Mouse (Mus musculus) MEL (cell line): Measurements from ENCODE around the gene Poldip2. TPM values are rescaled to one million over a fixed set of nuclear protein-coding genes. Genes with fewer than 3 reads are reported as not detected.
A peak's percentile ranks its signal among the peaks of the same experiment; 100 is the strongest.

ENCODE experiments used
- DNase-seq: peaks from one replicate; pipeline ENCODE4 v3.0.0; 2011; ENCODE audit warnings: low read depth, low spot score
- H3K27ac ChIP-seq: 2 replicates; pipeline ENCODE4 v1.5.1; 2012; ENCODE audit warnings: low read depth, mild to moderate bottlenecking, control low read depth, low read length, moderate library complexity; ENCODE audit not compliant: control insufficient read depth
- H3K27me3 ChIP-seq, 2 experiments: fragments of 150-350 bp in 1 of 2; sonication (generic) in 1 of 2; 2 replicates each; pipeline ENCODE4 v1.6.1; 2012; ENCODE audit warnings: low read length in 2 of 2, mild to moderate bottlenecking in 2 of 2, improper control_type of control experiment in 1 of 2, moderate library complexity in 1 of 2; ENCODE audit not compliant: insufficient read depth in 2 of 2, control insufficient read depth in 1 of 2
- H3K36me3 ChIP-seq, 2 experiments: 2 replicates each; pipeline ENCODE4 v1.6.1; 2012 to 2014; ENCODE audit warnings: low read length in 2 of 2, improper control_type of control experiment in 1 of 2, inconsistent platforms in 1 of 2, mild to moderate bottlenecking in 1 of 2; ENCODE audit not compliant: insufficient read depth in 2 of 2, control insufficient read depth in 1 of 2
- H3K4me1 ChIP-seq, 2 experiments: fragments of 150-350 bp in 1 of 2; sonication (generic) in 1 of 2; 2 replicates each; pipeline ENCODE4 v1.6.1; 2012; ENCODE audit warnings: low read length in 2 of 2, improper control_type of control experiment in 1 of 2, mild to moderate bottlenecking in 1 of 2; ENCODE audit not compliant: insufficient read depth in 2 of 2, control insufficient read depth in 1 of 2
- H3K4me3 ChIP-seq, 2 experiments: fragments of 150-350 bp in 1 of 2; sonication (generic) in 1 of 2; 2 replicates each; pipeline ENCODE4 v1.5.1; 2012; ENCODE audit warnings: low read depth in 2 of 2, low read length in 2 of 2, mild to moderate bottlenecking in 2 of 2, moderate library complexity in 2 of 2, control low read depth in 1 of 2, improper control_type of control experiment in 1 of 2; ENCODE audit not compliant: control insufficient read depth in 1 of 2, insufficient read depth in 1 of 2
- H3K79me2 ChIP-seq: 2 replicates; pipeline ENCODE4 v1.6.1; 2012; ENCODE audit warnings: mild to moderate bottlenecking, low read length, moderate library complexity; ENCODE audit not compliant: control insufficient read depth, poor library complexity, insufficient read depth
- H3K9ac ChIP-seq: 2 replicates; pipeline ENCODE4 v1.6.1; 2012; ENCODE audit warnings: low read depth, mild to moderate bottlenecking, control low read depth, low read length, moderate library complexity; ENCODE audit not compliant: control insufficient read depth, poor library complexity, severe bottlenecking
- H3K9me3 ChIP-seq: fragments of 150-350 bp; sonication (generic); replicated peaks from 2 replicates; pipeline ENCODE4 v1.6.1; 2012; ENCODE audit warnings: mild to moderate bottlenecking, low read length, improper control_type of control experiment, moderate library complexity; ENCODE audit not compliant: insufficient read depth
- BHLHE40 ChIP-seq: IDR thresholded peaks from 2 replicates; pipeline ENCODE4 v1.6.1; 2012; ENCODE audit warnings: low read depth, mild to moderate bottlenecking, inconsistent platforms, low read length, improper control_type of control experiment, borderline replicate concordance
- CHD2 ChIP-seq: IDR thresholded peaks from 2 replicates; pipeline ENCODE4 v1.6.1; 2011; ENCODE audit warnings: low read length, improper control_type of control experiment
- CTCF ChIP-seq, 3 experiments: IDR thresholded peaks in 2 of 3; conservative IDR thresholded peaks in 1 of 3; 2 replicates each; pipeline ENCODE4 v1.5.1; 2011 to 2012; ENCODE audit warnings: low read length in 3 of 3, low read depth in 2 of 3, mild to moderate bottlenecking in 2 of 3, improper control_type of control experiment in 1 of 3, inconsistent platforms in 1 of 3, mixed read lengths in 1 of 3, moderate library complexity in 1 of 3; ENCODE audit not compliant: control insufficient read depth in 1 of 3, insufficient read depth in 1 of 3, poor library complexity in 1 of 3, severe bottlenecking in 1 of 3
- E2F4 ChIP-seq: IDR thresholded peaks from 2 replicates; pipeline ENCODE4 v1.6.1; 2011; ENCODE audit warnings: low read depth, low read length, improper control_type of control experiment, borderline replicate concordance
- ELF1 ChIP-seq: IDR thresholded peaks from 2 replicates; pipeline ENCODE4 v1.6.1; 2014; ENCODE audit warnings: low read depth, mild to moderate bottlenecking, inconsistent platforms, low read length, improper control_type of control experiment, moderate library complexity
- ETS1 ChIP-seq: IDR thresholded peaks from 2 replicates; pipeline ENCODE4 v1.6.1; 2012; ENCODE audit warnings: low read depth, mild to moderate bottlenecking, inconsistent platforms, low read length, improper control_type of control experiment, moderate library complexity
- GABPA ChIP-seq: IDR thresholded peaks from 2 replicates; pipeline ENCODE4 v1.6.1; 2012; ENCODE audit warnings: low read depth, mild to moderate bottlenecking, inconsistent platforms, low read length, improper control_type of control experiment, moderate library complexity
- MAFK ChIP-seq: IDR thresholded peaks from 2 replicates; pipeline ENCODE4 v1.6.1; 2011; ENCODE audit warnings: low read depth, mild to moderate bottlenecking, low read length, improper control_type of control experiment, borderline replicate concordance
- MAX ChIP-seq: IDR thresholded peaks from 2 replicates; pipeline ENCODE4 v1.6.1; 2011; ENCODE audit warnings: low read length, improper control_type of control experiment
- MAZ ChIP-seq: IDR thresholded peaks from 2 replicates; pipeline ENCODE4 v1.6.1; 2012; ENCODE audit warnings: low read depth, mild to moderate bottlenecking, inconsistent platforms, low read length, improper control_type of control experiment
- MXI1 ChIP-seq: IDR thresholded peaks from 2 replicates; pipeline ENCODE4 v1.6.1; 2011; ENCODE audit warnings: mild to moderate bottlenecking, low read depth, low read length, improper control_type of control experiment
- MYB ChIP-seq: IDR thresholded peaks from 2 replicates; pipeline ENCODE4 v1.6.1; 2011; ENCODE audit warnings: mild to moderate bottlenecking, low read depth, low read length, improper control_type of control experiment
- MYC ChIP-seq: IDR thresholded peaks from 2 replicates; pipeline ENCODE4 v1.6.1; 2011; ENCODE audit warnings: low read depth, mild to moderate bottlenecking, low read length, improper control_type of control experiment, moderate library complexity
- POLR2A ChIP-seq, 2 experiments: IDR thresholded peaks; 2 replicates each; pipeline ENCODE4 v1.6.1; 2011 to 2012; ENCODE audit warnings: low read length in 2 of 2, mild to moderate bottlenecking in 2 of 2, control low read depth in 1 of 2, improper control_type of control experiment in 1 of 2, low read depth in 1 of 2, moderate library complexity in 1 of 2; ENCODE audit not compliant: control insufficient read depth in 1 of 2, insufficient read depth in 1 of 2, poor library complexity in 1 of 2
- POLR2AphosphoS2 ChIP-seq: IDR thresholded peaks from 2 replicates; pipeline ENCODE4 v1.6.1; 2011; ENCODE audit warnings: low read length, improper control_type of control experiment
- POLR2AphosphoS5 ChIP-seq: IDR thresholded peaks from 2 replicates; pipeline ENCODE4 v1.6.1; 2012; ENCODE audit warnings: low read depth, borderline replicate concordance, mild to moderate bottlenecking, inconsistent platforms, low read length, moderate library complexity, mixed read lengths
- RAD21 ChIP-seq: IDR thresholded peaks from 2 replicates; pipeline ENCODE4 v1.6.1; 2011; ENCODE audit warnings: mild to moderate bottlenecking, low read depth, low read length, improper control_type of control experiment
- RCOR1 ChIP-seq: IDR thresholded peaks from 2 replicates; pipeline ENCODE4 v1.6.1; 2012; ENCODE audit warnings: low read depth, mild to moderate bottlenecking, inconsistent platforms, low read length, improper control_type of control experiment
- SIN3A ChIP-seq: IDR thresholded peaks from 2 replicates; pipeline ENCODE4 v1.6.1; 2012; ENCODE audit warnings: low read length, improper control_type of control experiment, inconsistent platforms
- SMC3 ChIP-seq: IDR thresholded peaks from 2 replicates; pipeline ENCODE4 v1.6.1; 2011; ENCODE audit warnings: low read depth, low read length, improper control_type of control experiment
- TAL1 ChIP-seq: IDR thresholded peaks from 2 replicates; pipeline ENCODE4 v1.6.1; 2012; ENCODE audit warnings: mild to moderate bottlenecking, inconsistent platforms, low read length, moderate library complexity, mixed read lengths
- TCF12 ChIP-seq: IDR thresholded peaks from 2 replicates; pipeline ENCODE4 v1.6.1; 2014; ENCODE audit warnings: low read depth, mild to moderate bottlenecking, inconsistent platforms, low read length, improper control_type of control experiment, moderate library complexity
- USF1 ChIP-seq: IDR thresholded peaks from 2 replicates; pipeline ENCODE4 v1.6.1; 2014; ENCODE audit warnings: low read depth, mild to moderate bottlenecking, inconsistent platforms, low read length, improper control_type of control experiment, moderate library complexity
- ZC3H11A ChIP-seq: IDR thresholded peaks from 2 replicates; pipeline ENCODE4 v1.6.1; 2012; ENCODE audit warnings: low read depth, mild to moderate bottlenecking, inconsistent platforms, low read length, improper control_type of control experiment
- ZNF384 ChIP-seq: IDR thresholded peaks from 2 replicates; pipeline ENCODE4 v1.6.1; 2012; ENCODE audit warnings: low read depth, mild to moderate bottlenecking, inconsistent platforms, low read length, improper control_type of control experiment
- polyA plus RNA-seq, 2 experiments: library from polyadenylated mRNA; stranded (reverse) in 1 of 2; unstranded in 1 of 2; fragments of >175 nt in 1 of 2; fragments of >200 nt in 1 of 2; gene quantifications; 2 replicates each; pipeline versions ENCODE4 v1.2.1 to v1.2.4; 2012; ENCODE audit warnings: low replicate concordance in 2 of 2, low read depth in 1 of 2; ENCODE audit not compliant: insufficient read length in 2 of 2, insufficient read depth in 1 of 2, missing spikeins in 1 of 2
- total RNA-seq: library from RNA; depleted of rRNA; stranded (reverse); fragments of 300-350 nt; gene quantifications from 2 replicates; pipeline ENCODE4 v1.2.3, GENCODE M21; 2012

Gene Poldip2
- total and polyA plus RNA-seq, 3 experiments: 166 to 260 (median 182) TPM

DNA sequence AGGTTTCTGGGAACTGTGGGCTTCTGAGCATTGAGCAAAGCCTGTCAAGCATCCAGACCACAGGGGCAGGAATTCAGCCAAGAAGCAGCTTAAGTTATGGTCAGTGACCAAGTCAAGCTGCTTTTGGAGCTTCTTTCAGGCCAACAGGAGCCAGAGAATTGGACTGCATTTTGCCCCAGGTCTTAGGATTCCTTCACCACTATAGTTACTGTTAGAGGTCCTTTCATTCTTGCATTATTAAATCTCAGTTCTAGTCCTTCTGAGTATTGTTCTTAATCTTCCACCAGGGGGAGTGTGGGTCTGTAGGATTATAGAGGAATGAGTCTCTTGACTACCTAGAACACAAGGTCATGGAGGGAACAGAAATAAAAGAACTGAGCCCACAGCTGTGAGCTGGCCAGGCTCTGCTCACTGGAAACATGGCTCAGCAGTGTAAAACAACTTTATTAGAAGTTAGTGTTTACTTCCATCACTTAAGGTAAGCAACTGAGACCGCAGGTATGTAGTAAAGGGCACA is 10.5 kb downstream of the Poldip2 start (continued):
- TF ChIP-seq CHD2 (no peak), MAFK (no peak), GABPA (no peak), ETS1 (no peak), MYB (no peak), MAX (no peak), SMC3 (peak; percentile 71), BHLHE40 (no peak), ZNF384 (no peak), TAL1 (no peak), CTCF (IDR thresholded peaks at IDR 0.05 in 2 of 3, conservative IDR thresholded peaks at IDR 0.05 in 1 of 3; ENCODE audit: control insufficient read depth in 1 of 3, insufficient read depth in 1 of 3, low read depth in 2 of 3, low read length in 3 of 3, poor library complexity in 1 of 3, severe bottlenecking in 1 of 3) (peak in 2 of 3 experiments; percentile 37 to 75; a peak in 3 of 6 replicates), E2F4 (no peak), ELF1 (no peak), MYC (no peak), TCF12 (no peak), POLR2A (IDR thresholded peaks at IDR 0.05; ENCODE audit: control insufficient read depth in 1 of 2, insufficient read depth in 1 of 2, low read depth in 1 of 2, low read length in 2 of 2, poor library complexity in 1 of 2) (no peak)

DNA sequence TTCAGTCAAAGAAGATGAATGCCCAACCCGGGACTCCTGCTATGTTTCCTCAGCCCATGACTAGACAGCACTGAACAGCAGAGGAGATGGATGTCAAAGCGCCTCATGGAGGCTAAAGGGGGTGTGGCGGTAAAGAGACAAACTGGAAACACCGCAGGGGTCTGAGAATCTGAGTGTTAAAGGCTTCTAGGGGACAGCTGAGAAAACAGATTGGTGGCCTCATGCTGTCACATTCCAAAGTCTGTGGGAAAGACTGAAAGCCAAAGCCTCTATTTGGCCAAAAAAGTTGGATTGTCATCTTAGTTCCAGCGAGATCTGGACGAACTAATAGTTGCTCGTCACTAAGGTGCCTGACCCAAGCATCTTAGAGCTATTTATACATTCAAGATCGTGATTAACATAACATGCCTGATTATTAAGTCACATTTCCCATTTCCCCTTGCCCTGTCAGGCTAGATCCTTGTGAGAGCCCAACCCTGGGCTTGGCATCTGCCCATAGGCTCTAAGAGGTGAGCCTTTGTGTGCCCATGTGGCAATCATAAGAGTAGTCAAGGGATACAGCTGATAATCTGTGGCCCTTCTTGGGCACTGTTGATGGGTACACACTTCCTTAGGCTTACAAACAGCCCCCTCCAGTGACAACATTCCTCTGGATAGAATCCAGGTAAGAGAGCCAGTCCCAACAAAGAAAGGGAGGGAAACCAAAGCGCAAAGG is 11.4 kb downstream of the Poldip2 start:
- Histone ChIP-seq H3K4me1 (no peaks in the 10 kb centered on the region), H3K27ac (no peak overlapping the region), H3K79me2 (no peaks in the 10 kb centered on the region), H3K36me3 (peaks cover 0 to 6% of the 10 kb centered on the region in 2 experiments; a peak in 2 of 4 replicates), H3K4me3 (no peak overlapping the region), H3K27me3 (no peaks in the 10 kb centered on the region), H3K9me3 (no peaks in the 10 kb centered on the region), H3K9ac (no peak overlapping the region)
- no peak for DNase-seq
- TF ChIP-seq POLR2A (IDR thresholded peaks at IDR 0.05; ENCODE audit: control insufficient read depth in 1 of 2, insufficient read depth in 1 of 2, low read depth in 1 of 2, low read length in 2 of 2, poor library complexity in 1 of 2): 0 out of 4 replicates have a peak, but pooled peaks of 1 of the 2 experiments have one; percentile 18
- no peak for TF ChIP-seq SIN3A
- TF ChIP-seq CHD2: no peak

GRCm38 (mm10) chr11:78524838-78525237 is 12.8 kb downstream of the Poldip2 start:
- peaks cover 0 to 4% of the 10 kb centered on the region in 2 experiments; a peak in 2 of 4 replicates for H3K36me3 ChIP-seq
- no peak for DNase-seq
- TF ChIP-seq ZNF384 (no peak), TCF12 (no peak), TAL1 (no peak), POLR2AphosphoS2 (no peak), MYB (no peak), MXI1 (no peak), SIN3A (no peak), SMC3 (no peak), ETS1 (no peak), E2F4 (no peak), ZC3H11A (no peak), RCOR1 (no peak), MAZ (no peak), USF1 (no peak), RAD21 (no peak), POLR2AphosphoS5 (no peak)
- H3K27ac ChIP-seq: no peak overlapping the region
- H3K4me3 ChIP-seq: no peak overlapping the region
- no peaks in the 10 kb centered on the region for H3K4me1 ChIP-seq
- H3K79me2 ChIP-seq: no peaks in the 10 kb centered on the region
- H3K9me3 ChIP-seq: no peaks in the 10 kb centered on the region
- H3K9ac ChIP-seq: no peak overlapping the region
- no peaks in the 10 kb centered on the region for H3K27me3 ChIP-seq
